Mouse (Mus musculus): ENCODE results near the gene Mtmr2.

The Mtmr2 gene

DNA sequence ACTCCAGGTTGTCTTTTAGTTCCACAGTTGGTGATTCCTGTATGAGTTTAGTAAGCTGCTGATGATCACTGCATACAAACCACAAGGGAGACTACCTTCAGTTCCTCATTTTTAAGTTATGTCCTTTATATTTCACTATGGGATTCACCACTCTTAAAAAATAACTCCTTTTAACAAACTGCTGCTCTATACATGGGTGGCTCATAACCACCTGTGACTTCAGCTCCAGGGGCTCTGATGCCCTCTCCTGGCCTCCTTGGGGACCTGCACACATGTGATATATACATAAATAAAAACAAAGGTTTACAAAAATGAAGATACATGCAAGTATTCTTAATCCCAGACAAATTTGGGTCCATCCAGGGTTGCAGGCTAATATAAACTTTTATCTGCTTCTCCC, 61.7 kb downstream of the Mtmr2 start:
- peak in 1 of 2 experiments; percentile 31 for DNase-seq

DNA sequence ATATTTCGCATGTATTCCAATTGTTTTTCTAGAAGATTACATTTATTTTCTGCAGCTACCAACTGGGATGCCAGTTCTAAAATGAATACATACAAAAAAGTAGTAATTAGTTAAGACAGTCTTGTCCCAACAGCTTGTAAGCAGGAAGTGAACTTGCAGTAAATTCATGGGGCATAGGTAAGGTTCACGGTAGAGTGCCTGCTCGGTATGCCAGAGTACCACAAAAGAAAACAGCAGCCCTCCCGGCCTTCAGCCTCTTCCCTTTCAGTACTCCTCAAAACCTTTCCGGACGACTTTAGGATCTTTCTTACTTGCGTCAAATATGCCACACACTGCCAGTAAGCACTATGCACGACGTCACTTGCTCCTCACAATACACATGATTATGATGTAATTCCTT, 70.2 kb downstream of the Mtmr2 start:
- DNase-seq: peak in 1 of 2 experiments; percentile 12

DNA sequence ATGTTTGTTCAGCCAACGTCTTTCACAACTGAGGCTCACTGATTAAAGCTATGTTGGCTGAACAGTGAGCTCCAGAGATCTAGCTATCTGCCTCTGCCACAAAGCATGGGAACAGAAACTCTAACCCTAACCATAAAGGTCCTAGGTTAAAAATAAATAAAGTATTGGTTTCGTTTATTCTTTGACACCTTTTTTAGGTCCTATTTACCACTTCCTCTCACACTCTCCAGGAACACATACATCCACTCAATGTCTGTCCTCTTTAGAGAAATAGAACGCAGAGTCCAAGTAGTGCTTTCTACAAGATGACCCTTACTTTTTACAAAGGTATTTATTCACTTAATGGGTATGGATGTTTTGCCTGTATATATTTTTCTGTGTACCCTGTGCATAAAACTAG, 72.6 kb downstream of the Mtmr2 start:
- DNase-seq: no peak

DNA sequence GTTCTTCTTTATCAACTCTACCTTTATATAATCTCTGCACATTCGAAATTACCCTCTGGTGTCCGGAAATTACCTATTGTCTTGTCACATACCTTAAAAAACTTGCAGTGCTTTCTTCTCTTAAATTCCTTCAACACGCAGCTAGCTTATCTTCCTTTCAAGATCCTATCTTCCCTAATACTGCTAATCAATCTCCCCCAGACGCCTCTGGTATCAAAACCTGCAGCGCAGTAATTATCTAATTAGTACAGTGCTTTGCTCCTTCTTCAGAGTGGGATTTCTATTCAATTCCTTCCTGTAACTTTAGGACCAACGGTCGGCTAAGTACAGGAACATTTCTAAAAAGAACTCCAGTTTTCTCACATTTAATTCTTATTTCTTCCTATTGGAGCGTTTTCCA, 77.7 kb downstream of the Mtmr2 start:
- DNase-seq: no peak

DNA sequence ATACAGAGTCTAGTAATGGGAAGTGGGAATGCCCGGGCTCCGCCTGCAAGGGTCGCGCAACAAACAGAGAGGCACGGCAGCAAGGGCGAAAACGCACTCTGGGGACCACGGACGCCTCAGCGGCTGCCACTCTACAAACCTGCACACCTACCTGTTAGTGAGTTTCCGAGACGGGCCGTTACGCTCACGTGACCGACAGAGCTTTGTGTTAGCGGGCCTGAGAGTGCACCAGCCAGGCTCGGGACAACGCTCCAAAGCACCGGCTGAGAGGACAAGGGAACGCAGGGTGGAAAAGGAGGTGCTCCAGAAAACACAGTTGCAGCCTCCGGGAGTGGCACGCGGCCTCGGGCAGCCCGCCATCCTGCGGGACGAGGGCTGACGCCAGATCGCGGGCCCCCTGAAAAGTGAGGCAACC, 78.2 kb downstream of the Mtmr2 start:
- peak; percentile 78 to 83 for DNase-seq

DNA sequence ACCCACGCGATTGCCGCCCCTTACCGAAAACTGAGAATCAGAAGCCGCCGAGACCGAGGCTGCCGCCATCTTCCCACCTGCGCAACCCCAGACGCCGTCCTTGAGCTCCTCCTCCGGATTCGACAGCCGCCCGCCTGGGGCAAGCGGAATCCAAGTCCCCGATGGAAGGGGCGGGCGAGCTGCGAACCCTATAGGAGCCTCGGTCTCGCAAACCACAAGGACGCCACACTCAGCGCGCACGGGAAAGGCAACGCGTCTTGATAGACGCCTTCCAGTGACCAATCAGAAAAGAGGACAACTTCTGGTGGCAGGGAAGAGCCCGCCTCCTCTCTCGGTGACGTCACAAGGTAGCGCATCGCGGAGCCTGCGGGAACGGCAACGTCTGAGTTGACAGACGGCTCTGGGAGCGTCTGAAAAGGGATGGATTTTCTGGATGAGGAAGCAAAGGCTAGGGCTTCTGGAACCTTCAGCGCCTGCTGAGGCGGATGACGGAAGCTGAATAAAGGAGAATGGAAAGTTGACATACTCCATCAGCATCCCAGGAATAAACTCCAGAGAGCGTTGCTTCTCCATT, 78.7 kb downstream of the Mtmr2 start, which contains the start of gene Cep57:
TSS of gene Cep57 (minus strand) at position 276 of the 574 bp plus-strand sequence.
- DNase-seq: peak; percentile 95 to 98

DNA sequence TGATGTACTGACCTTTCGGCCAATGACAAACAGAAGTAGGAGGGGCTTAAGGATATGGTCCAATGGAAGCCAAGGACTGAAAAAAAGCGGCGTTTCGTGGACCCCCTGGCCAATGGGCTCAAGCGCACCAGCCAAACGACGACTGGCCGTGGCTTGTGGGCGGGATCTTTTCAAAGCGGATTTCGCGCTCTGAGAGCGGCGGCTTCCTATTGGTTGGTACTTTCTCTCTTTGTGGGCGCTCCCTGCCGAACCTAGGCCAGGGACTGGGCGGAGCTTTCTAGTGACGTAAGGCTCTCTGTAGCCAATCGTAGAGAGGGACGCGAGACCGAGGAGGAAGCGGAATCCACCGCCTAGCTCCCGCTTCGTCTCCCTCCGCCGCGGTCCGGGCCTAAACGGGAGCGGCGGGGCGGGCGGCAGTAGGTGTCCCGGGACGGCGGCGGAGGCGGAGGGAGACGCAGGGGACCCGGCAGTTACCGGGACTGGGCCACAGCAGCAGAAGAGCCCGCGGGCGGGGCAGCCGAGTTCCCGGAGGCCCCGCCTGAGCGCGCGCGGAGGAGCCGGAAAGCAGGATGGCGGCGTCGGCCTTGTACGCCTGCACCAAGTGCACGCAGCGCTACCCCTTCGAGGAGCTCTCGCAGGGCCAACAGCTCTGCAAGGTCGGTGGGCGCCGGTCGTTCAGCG, 79.3 kb downstream of the Mtmr2 start, which contains the start of gene Fam76b:
TSS of gene Fam76b (plus strand) at position 311 of the 681 bp plus-strand sequence.
- DNase-seq: peak; percentile 99 to 100

DNA sequence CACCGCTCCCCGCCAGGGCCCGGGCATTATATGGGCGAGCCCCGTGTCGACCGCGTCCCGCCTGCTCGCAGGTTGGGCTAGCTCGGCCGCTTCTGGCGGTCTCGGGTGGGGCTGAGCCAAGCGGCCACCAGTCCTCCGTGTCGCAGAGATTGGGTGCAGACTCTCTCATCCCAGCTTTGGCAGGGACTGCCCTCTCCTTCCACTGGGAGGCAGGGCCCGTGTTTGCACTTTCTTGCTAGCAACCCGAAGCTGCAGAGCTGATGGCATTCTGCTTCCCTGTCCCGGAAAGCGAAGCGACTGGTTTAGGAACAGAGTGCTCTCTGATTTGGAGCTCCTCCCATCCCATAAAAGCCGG, 79.9 kb downstream of the Mtmr2 start:
- peak in 1 of 2 experiments; percentile 30 for DNase-seq

DNA sequence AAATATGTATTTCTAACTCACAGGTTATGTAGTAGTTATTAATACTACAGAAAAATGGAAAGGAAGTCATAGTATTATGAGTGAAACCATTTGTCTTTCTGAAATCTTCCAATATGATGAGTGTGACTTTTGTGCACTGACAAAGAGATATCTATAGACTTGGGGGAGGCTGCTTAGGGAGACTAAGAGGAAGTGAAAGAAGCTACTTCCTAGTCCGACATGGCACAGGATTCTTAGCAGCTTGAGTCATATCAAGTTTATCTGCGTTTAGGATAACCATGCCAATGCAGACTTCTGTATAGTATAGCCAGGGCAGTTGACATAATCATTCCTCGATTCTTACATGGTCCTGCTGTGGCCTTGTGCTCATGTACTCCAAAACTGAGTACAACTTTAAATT, 87.0 kb downstream of the Mtmr2 start:
- no peak for DNase-seq

DNA sequence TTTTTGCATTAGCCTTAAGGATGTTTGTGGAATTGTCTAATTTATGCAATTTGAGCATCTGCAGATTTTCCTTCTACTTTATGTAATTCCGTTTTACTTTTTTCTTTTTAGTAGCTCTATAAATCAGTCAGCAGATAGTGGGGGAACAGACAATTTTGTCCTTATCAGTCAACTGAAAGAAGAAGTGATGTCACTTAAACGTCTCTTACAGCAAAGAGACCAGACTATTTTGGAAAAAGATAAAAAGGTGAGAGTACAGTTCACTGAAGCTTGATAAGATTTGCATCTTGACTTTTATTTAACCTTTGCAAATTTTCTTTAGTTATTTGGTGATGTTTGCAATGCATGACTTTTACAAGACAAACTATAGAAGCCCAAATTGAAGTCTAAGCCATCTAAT, 88.5 kb downstream of the Mtmr2 start:
- no peak for DNase-seq

DNA sequence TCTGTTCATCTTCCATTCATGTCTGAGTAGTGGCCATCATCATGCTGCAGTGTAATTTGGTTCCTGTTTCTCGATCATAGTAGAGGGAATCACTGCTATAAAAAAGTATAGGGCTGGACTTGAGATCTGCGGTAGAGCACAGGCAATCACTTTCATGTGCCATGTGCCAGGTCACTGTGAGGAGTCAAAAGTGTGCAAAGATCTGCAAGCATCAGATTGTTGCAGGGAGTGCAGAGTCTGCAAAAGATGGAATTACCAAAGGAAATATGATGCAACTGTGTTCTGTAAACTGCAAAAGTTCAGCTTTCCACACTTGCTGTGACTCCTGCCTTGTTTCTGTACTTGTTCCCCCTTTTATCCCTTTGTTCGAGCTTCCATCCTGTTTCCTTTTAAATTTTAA, 99.4 kb downstream of the Mtmr2 start:
- DNase-seq: no peak

DNA sequence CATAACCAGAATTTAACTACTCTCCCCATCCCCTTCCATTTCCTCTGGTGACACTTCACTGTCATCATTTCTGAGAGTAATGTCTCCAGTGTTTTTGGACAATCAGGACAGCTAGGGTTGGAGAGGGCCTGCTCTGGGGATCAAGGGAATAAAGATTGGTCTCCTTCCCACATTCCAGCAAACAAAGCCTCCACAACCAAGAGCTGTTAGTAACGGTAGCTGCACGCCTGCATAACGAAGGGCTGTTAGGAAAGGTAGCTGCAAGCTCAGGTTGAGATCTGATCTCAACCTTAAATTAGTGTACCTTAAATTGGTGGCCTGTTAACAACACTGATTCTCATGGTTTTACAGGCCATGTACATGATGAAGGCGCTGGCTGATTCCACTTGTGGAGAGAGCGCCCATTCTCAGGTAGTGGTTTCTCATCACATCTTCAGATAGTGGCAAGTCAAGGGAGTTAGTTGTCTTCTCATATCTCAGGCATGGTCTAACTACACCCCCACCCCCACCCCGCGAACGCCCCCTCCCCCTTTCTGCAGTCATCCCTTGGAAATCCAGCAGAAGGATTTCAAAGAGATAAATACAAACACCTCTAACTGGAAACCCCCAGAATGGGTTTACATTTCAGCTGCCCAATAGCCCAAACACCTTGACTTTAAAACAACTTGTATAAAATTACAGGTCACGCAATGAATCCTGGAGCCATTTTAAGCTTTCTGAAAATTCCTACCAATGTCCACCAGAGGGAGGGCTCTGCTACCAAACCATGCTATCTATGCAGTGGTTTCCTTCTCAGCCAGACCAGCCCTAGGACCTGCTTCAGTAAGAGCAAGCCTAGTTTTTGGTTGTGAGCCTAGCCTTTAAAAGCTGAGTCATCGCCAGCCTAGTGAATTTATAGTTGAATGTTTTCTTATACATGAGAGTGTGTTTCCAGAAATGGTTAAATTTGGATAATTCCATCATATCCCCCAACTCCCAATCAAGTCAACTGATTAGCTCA, 100.6 kb downstream of the Mtmr2 start:
- DNase-seq: peak; percentile 27 to 37

DNA sequence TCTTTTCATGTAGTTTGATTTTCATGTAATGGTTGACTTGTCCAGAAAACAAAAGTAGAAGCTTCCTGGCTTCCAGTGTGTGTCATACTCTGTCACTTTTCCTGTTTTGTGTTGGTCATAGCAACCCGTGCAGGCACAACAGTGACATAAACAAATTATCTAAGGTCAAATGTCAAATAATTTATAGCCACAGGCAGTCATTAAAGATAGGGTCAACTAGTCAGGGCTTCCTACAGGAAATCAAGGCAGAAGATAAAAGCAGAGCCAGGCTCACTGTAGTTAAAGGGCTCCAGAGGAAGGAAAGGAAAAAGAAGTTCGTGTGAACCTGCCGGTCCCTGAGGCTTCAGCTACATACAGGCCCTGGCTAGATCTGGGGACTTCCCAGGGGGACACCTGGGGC, 105.7 kb downstream of the Mtmr2 start:
- DNase-seq: no peak

Measured in kidney, postnatal 36 days (tissue).